Mouse (Mus musculus) CH12.LX (cell line): ENCODE results near the gene Timm17a.

Experiments
- CTCF ChIP-seq, 2 experiments: IDR thresholded peaks in 1 of 2; conservative IDR thresholded peaks in 1 of 2; 2 replicates each; pipeline ENCODE4 v1.5.1; 2011 to 2012; ENCODE audit warnings: low read depth in 2 of 2, low read length in 2 of 2, improper control_type of control experiment in 1 of 2, inconsistent platforms in 1 of 2, mild to moderate bottlenecking in 1 of 2, moderate library complexity in 1 of 2
- EP300 ChIP-seq: IDR thresholded peaks from 2 replicates; pipeline ENCODE4 v1.6.1; 2011; ENCODE audit warnings: low read length, improper control_type of control experiment

DNA sequence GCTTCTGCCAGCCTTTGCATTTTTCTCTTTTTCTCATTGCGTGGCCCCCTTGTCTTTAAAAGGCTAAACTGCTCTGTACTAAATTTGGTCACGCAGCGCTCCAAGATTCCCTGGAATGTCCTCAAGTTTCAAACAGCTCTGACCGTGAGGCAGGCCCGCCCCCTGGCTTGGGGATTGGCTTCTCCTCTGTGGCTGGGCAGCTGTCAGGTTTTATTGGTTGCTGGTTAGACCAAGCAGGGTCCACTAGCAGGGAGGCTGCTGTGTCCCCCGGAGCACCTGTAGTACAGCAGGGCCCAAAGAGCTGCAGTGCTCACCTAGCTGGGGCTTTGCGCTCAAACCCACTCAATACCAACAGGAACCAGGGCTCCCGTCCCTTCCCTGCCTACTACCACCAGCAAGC, 11.0 kb upstream of the Timm17a start, which contains the start of gene Lmod1:
- TF ChIP-seq EP300 (no peak), CTCF (conservative IDR thresholded peaks at IDR 0.05 in 1 of 2, IDR thresholded peaks at IDR 0.05 in 1 of 2; ENCODE audit: low read depth in 2 of 2, low read length in 2 of 2) (no peak)
